Mouse (Mus musculus): ENCODE measurements around the gene Car8.
"Not testable (repeated sequence)": the region's sequence is repeated elsewhere in the genome, so short reads cannot be mapped to it uniquely, and the experiment has no call there.

Car8 gene

DNA sequence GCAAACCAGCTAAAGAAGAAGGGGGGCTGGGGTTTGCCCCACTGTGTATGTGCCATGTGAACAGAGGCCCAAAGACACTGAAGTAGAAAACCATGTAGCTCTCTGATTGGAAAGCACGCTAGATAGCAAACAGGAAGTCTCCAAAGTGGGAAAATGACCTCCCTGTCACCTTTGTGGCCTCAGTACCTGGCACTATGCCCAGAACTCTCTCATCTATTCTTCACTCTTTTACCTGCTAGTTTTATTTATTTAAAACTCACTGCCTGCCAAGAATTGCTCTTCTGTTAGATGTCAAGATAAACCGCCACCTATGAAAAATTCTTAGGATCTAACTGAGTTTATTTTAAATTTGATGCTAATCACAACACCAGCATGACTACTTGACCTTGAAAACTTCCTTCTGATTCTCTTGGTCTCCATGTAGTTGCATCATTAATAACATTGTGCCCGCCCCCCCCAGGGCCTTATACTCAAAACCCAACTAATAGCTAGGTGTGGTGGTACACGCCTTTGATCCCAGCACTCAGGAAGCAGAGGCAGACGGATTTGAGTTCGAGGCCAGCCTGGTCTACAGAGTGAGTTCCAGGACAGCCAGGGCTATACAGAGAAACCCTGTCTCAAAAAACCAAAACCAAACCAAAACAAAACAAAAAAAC is 31.8 kb downstream of the Car8 start:
- in situ Hi-C loops (cut with MboI; ENCODE audit: low pct_unique_long_range_greater_than_20kb in 1 of 2, low sequenced_read_pairs in 2 of 2, unreplicated experiment in 1 of 2), result no loop called here

DNA sequence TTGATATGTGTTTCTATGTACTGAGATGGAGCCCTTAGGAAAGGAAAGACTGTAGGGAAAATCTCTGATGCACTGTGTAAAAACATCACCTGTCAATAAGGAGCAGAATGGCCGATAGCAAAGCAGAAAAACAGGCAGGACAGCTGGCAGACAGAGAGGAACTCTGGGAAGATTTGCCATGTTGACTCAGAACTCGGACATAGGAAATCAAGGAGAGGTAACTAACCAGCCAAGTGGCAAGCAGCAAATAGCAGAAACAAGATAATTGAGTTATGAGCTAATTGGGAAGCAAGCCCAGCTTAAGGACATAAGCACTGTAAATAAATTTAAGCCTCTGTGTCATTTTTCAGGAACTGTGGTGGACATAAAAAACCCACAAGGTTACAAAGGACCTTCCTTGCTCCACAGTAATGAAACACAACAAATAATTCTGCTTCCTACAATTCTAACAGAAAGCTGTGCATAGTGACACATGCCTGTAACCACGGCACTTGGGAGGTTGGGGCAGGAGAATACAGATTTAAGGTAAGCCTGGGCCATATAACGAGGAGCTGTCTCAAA is 33.7 kb downstream of the Car8 start:
- in situ Hi-C loops (cut with MboI; ENCODE audit: low pct_unique_long_range_greater_than_20kb in 1 of 2, low sequenced_read_pairs in 2 of 2, unreplicated experiment in 1 of 2), result no loop called here

- in situ Hi-C loops (cut with MboI; ENCODE audit: low pct_unique_long_range_greater_than_20kb in 1 of 2, low sequenced_read_pairs in 2 of 2, unreplicated experiment in 1 of 2), result no loop called here
Observed at GRCm38 (mm10) chr4:8203367-8203766, 35.5 kb downstream of the Car8 start.

GRCm38 (mm10) chr4:8201631-8202030 is 37.2 kb downstream of the Car8 start:
- in situ Hi-C loops (cut with MboI; ENCODE audit: low pct_unique_long_range_greater_than_20kb in 1 of 2, low sequenced_read_pairs in 2 of 2, unreplicated experiment in 1 of 2), result no loop called here

DNA sequence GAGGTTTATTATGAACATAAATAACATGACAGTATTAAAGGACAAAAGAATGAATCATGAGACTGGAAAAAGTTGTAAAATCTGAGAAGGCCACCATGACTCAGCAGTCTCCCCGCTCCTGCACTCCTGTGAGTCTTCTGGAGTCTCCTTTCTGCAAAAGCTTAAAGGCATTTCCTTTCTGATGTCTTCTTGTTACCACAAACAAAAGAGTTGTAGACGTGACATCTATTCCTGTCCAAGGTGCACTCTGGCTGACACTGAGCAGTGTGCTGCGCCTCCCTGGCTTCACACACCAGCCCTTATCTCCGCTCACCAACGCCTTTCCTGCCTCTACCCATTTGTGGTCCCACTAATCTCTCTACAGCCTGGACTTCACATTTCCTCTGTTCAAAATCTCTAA is 38.8 kb downstream of the Car8 start:
- in situ Hi-C loops (cut with MboI; ENCODE audit: low pct_unique_long_range_greater_than_20kb in 1 of 2, low sequenced_read_pairs in 2 of 2, unreplicated experiment in 1 of 2), result no loop called here

DNA sequence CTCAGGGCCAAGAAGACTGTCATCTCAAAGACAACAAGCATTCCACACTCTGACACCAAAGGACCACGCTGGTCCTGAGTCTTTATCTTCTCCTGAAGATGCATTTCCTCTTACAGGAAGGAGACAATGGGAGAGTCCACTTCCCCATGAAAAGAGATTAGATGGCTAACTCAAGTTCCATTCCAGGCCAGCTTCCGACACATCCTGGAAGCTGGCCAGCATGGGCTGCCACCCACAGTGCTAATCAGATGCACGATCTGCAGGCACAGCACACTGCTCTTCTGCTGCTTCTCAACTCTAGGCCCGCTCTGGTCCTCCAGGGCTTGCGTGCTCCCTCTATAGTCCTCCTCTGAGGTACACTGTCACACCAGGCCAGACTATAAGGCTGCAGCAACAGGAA is 40.8 kb downstream of the Car8 start:
- in situ Hi-C loops (cut with MboI; ENCODE audit: low pct_unique_long_range_greater_than_20kb in 1 of 2, low sequenced_read_pairs in 2 of 2, unreplicated experiment in 1 of 2), result loop anchor here in 1 of 2 experiments (25.0 kb wide), 1 partner anchor 164 kb away; no protein-coding TSS in a partner anchor

- in situ Hi-C loops (cut with MboI; ENCODE audit: low pct_unique_long_range_greater_than_20kb in 1 of 2, low sequenced_read_pairs in 2 of 2, unreplicated experiment in 1 of 2), result loop anchor here in 1 of 2 experiments (25.0 kb wide), 1 partner anchor 172 kb away; no protein-coding TSS in a partner anchor
Observed at GRCm38 (mm10) chr4:8190441-8190840, 48.4 kb downstream of the Car8 start.

DNA sequence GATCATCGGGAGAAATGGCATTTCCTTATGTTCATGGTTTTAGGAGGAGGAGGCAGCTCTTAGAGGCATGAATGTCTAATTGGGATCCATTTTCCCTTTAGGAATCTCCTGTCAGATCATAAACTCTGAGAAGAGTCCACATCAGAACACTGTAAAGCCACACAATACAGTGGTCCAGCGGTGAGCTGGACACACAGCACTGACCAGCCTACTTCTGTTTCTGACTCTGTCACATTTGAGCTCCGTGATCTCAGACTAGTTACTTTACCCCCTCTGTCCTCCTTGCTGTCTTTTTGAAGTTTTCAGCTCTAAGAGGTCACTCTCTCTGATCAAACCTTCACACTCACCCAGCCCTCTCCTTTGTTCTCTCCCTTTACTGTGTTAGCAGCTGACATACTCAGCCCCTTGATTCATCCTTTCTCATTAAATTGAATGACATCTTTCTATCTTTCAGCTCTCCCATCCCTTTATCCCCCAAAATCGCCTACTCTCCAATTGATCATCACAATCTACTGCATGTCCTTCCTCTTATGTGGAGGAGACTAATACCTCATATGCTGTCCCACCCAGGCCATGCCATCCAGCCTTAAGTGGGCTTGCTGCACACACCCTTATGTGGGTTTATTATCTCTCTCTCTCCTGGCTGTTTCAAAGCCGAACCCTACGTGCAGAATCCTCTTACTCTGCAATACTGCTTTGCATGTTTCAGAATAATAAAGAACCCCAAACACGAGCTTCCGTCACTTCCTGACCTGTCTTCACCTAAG is 51.7 kb downstream of the Car8 start:
- in situ Hi-C loops (cut with MboI; ENCODE audit: low pct_unique_long_range_greater_than_20kb in 1 of 2, low sequenced_read_pairs in 2 of 2, unreplicated experiment in 1 of 2), result loop anchor here in 1 of 2 experiments (25.0 kb wide), 1 partner anchor 175 kb away; no protein-coding TSS in a partner anchor

DNA sequence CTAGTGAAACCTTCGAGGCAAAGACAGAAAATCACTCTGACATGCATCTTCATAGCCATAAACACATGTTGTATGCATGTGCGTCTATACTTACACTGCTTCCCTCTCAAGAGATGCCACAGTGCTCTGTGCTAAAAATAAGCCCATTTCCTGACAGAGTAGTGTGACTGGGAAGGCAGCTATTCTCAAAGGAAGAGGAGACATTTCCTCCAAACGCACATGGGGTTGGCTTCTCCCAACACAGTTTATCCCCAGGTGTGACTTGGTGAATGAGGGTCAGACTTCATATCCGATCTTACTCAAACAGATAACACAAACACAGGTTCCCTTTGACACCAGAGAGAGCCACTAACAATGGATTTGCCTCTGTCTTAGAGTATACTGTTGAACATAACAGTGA is 58.3 kb downstream of the Car8 start:
- in situ Hi-C loops (cut with MboI; ENCODE audit: low pct_unique_long_range_greater_than_20kb in 1 of 2, low sequenced_read_pairs in 2 of 2, unreplicated experiment in 1 of 2), result loop anchor here in 1 of 2 experiments (25.0 kb wide), 1 partner anchor 182 kb away; no protein-coding TSS in a partner anchor

- in situ Hi-C loops (cut with MboI; ENCODE audit: low pct_unique_long_range_greater_than_20kb in 1 of 2, low sequenced_read_pairs in 2 of 2, unreplicated experiment in 1 of 2), result no loop called here
Observed at GRCm38 (mm10) chr4:8154589-8155198, 84.1 kb downstream of the Car8 start.

DNA sequence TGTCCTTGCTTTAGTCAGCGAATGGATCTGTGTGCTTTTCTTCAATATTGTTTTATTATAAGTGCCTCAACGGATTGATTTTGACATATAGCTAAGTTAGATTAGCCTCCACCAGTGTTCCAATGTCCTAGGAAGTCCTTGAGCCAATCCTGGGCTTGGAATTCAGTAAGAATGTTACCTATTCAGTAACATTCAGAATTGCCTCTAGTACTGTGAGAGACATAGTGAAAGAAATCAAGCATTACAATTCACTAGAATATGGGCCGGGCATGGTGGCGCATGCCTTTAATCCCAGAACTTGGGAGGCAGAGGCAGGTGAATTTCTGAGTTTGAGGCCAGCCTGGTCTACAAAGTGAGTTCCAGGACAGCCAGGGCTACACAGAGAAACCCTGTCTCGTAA is 84.9 kb downstream of the Car8 start:
- in situ Hi-C loops (cut with MboI; ENCODE audit: low pct_unique_long_range_greater_than_20kb in 1 of 2, low sequenced_read_pairs in 2 of 2, unreplicated experiment in 1 of 2), result not testable (repeated sequence)

DNA sequence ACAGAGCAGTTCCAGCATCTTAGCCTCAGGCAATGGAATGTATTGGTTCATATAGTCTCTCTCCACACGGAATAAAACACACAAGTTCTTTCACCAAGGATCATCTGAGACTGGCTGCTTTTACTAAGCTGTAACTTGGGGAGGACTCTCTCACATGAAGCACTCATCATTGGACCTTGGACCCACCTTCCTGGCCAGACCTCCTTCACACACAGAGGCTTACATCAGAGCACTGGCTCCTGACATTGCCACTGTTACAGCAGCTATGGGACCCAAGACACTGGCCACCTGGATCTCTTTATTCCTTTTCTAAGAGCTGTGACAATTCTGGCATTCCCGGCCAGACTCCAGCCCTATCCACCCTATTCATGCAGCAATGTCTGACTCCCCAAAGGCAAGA is 101.4 kb downstream of the Car8 start:
- in situ Hi-C loops (cut with MboI; ENCODE audit: low pct_unique_long_range_greater_than_20kb in 1 of 2, low sequenced_read_pairs in 2 of 2, unreplicated experiment in 1 of 2), result no loop called here

GRCm38 (mm10) chr4:8132024-8132423 is 106.8 kb downstream of the Car8 start:
- in situ Hi-C loops (cut with MboI; ENCODE audit: low pct_unique_long_range_greater_than_20kb in 1 of 2, low sequenced_read_pairs in 2 of 2, unreplicated experiment in 1 of 2), result no loop called here

DNA sequence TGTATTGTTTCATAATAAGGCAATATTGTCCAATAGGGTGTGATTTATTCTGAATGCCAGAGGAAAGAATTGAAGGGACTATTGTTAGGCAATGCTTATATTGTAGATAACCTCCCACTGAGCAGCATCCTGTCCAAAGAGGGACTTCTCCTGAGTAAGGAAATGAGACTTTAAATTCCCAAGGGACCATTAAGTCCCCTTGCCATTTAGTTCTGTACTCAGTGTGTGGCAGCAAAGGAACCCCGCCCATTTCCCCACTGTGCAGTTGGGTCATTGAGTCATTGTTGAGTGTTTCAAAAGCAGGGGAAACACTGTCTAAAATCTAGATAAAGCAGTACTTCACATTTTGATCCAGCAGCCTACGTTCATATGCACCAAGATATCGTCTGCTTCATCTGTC is 125.3 kb downstream of the Car8 start:
- in situ Hi-C loops (cut with MboI; ENCODE audit: low pct_unique_long_range_greater_than_20kb in 1 of 2, low sequenced_read_pairs in 2 of 2, unreplicated experiment in 1 of 2), result no loop called here

GRCm38 (mm10) chr4:8111891-8112290 is 127.0 kb downstream of the Car8 start:
- in situ Hi-C loops (cut with MboI; ENCODE audit: low pct_unique_long_range_greater_than_20kb in 1 of 2, low sequenced_read_pairs in 2 of 2, unreplicated experiment in 1 of 2), result no loop called here

DNA sequence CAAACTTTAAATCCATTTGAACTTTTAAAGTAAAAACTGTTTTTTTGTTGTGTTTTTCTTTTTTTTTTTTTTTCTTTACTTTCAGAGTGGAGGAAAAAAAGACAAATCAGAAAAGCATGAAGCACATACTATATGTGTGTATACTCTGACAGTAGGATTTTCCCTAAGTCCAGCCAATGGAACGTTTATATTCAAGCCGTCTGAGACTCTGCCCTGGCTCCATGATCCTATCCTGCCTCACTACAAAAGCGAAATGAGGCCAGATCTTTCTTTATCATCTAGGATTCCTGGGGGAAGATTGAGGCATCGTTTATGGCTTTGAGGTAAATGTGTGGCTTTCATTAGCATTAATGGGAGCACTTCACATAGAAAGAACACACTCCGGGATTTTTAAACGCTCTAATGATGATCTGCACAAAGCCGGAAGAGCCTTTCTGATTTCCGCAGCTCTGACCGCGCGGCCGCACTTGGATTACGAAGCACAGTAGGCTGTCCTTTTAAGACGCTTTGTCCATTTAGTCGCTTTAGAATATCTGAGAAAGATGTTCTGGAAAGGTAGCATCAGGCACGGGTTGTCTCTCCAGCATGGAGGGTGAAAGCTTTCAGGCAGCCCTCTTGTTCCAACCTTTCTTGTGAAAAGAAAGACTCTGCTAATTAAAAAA is 128.8 kb downstream of the Car8 start:
- in situ Hi-C loops (cut with MboI; ENCODE audit: low pct_unique_long_range_greater_than_20kb in 1 of 2, low sequenced_read_pairs in 2 of 2, unreplicated experiment in 1 of 2), result no loop called here

- in situ Hi-C loops (cut with MboI; ENCODE audit: low pct_unique_long_range_greater_than_20kb in 1 of 2, low sequenced_read_pairs in 2 of 2, unreplicated experiment in 1 of 2), result no loop called here
Observed at GRCm38 (mm10) chr4:8101466-8101865, 137.4 kb downstream of the Car8 start.

DNA sequence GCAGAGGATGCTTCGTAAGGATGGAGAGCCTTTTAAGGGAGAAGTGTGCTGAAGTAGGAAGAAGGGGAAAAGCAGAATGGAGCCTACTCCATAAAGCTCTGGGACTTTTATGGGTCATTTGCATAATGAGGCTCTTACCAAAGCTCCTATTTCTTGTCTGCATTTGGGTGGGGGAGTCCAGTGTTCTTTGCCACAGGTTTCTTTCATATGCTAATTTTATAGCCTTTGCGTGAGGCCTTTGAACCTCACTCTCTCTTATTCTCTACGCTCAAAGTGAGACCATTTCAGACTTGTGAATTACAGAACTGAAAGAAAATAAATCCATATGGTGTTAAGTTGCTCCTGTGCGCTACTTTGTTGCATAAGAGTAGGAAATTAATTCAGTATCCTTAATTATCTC is 140.8 kb downstream of the Car8 start:
- in situ Hi-C loops (cut with MboI; ENCODE audit: low pct_unique_long_range_greater_than_20kb in 1 of 2, low sequenced_read_pairs in 2 of 2, unreplicated experiment in 1 of 2), result no loop called here

DNA sequence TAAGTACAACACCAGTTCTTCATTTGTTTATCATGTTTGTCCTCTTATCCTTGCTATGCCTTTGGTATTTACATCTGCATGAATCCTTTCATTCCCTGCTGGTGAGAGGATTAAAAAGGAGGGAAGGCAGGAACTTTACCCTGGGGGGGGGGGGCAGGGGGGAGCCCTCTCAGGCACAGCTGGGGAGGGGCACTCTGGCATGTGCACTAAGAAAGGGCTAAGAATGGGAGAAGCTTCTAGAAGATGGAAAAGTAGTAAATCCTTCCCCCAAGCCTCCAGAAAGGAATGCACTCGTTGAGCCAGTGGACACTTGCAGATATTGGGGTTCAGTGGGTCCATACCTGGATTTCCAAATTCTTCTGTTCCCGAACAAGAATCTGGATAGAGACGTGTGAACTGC is 141.2 kb downstream of the Car8 start:
- in situ Hi-C loops (cut with MboI; ENCODE audit: low pct_unique_long_range_greater_than_20kb in 1 of 2, low sequenced_read_pairs in 2 of 2, unreplicated experiment in 1 of 2), result no loop called here
